Mouse (Mus musculus) kidney, embryonic 16.5 days (tissue): ENCODE data around the gene Ttll3. TPM values are rescaled to one million over a fixed set of nuclear protein-coding genes. Genes with fewer than 3 reads are reported as not detected.

ENCODE experiments used
- ATAC-seq: fragments of 200-750 bp; cut with Nextera tagmentation; 2 replicates; pipeline ENCODE4 v1.8.0; 2017; ENCODE audit warnings: moderate TSS enrichment; ENCODE audit not compliant: low FRiP score, low TSS enrichment
- H3K27ac ChIP-seq: fragments of 300-500 bp; sonication (generic); 2 replicates; pipeline ENCODE4 v1.5.1; 2014; ENCODE audit warnings: low read length
- H3K27me3 ChIP-seq: fragments of 300-500 bp; sonication (generic); 2 replicates; pipeline ENCODE4 v1.6.1; 2014; ENCODE audit warnings: low read length, control low read depth, mixed read lengths; ENCODE audit not compliant: insufficient read depth
- H3K36me3 ChIP-seq: fragments of 300-500 bp; sonication (generic); 2 replicates; pipeline ENCODE4 v1.6.1; 2014; ENCODE audit warnings: low read length, control low read depth, mixed read lengths; ENCODE audit not compliant: insufficient read depth
- H3K4me1 ChIP-seq: fragments of 300-500 bp; sonication (generic); 2 replicates; pipeline ENCODE4 v1.6.1; 2014; ENCODE audit warnings: low read length, control low read depth, mixed read lengths; ENCODE audit not compliant: insufficient read depth
- H3K4me2 ChIP-seq: fragments of 300-500 bp; sonication (generic); replicated peaks from 2 replicates; pipeline ENCODE4 v1.6.1; 2014; ENCODE audit warnings: low read depth, low read length
- H3K4me3 ChIP-seq: fragments of 300-500 bp; sonication (generic); 2 replicates; pipeline ENCODE4 v1.5.1; 2014; ENCODE audit warnings: mild to moderate bottlenecking, low read length
- H3K9ac ChIP-seq: fragments of 300-500 bp; sonication (generic); replicated peaks from 2 replicates; pipeline ENCODE4 v1.6.1; 2014; ENCODE audit warnings: low read length
- H3K9me3 ChIP-seq: fragments of 300-500 bp; sonication (generic); 2 replicates; pipeline ENCODE4 v1.6.1; 2016; ENCODE audit warnings: low read length, control low read depth
- WGBS: fragments of 180-500 bp; shearing (Covaris S2); extraction: QIAGEN DNeasy Blood & Tissue Kit; methylation state at CpG from one replicate; pipeline ENCODE4 v1.1.7; 2014; 5-methylcytosine and 5-hydroxymethylcytosine counted together
- polyA plus RNA-seq: library from polyadenylated mRNA; unstranded; fragments of >200 nt; fragmentation: Nextera tagmentation; extraction: Ambion mirVana; gene quantifications from 2 replicates; pipeline ENCODE4 v1.2.1, GENCODE M21; 2015

Gene Ttll3
- 3.4 and 4.4 TPM in 2 replicates for polyA plus RNA-seq

- H3K4me2 ChIP-seq: no peak within 1 kb of the TSS
- H3K4me3 ChIP-seq: no peak within 1 kb of the TSS
- no peaks in the 10 kb centered on the region for H3K9me3 ChIP-seq
- 73% methylated on average over 8 of the region's 8 CpGs for WGBS
- ATAC-seq: no peak
- H3K4me1 ChIP-seq: peaks cover 12% of the 10 kb centered on the region; the same call in 1 of the 2 replicates
- no peak within 1 kb of the TSS for H3K27ac ChIP-seq
- H3K27me3 ChIP-seq: no peaks in the 10 kb centered on the region
- no peak within 1 kb of the TSS for H3K9ac ChIP-seq
- H3K36me3 ChIP-seq: peaks cover 60% of the 10 kb centered on the region
These were observed at the start of gene Ttll3 for GRCm38 (mm10) chr6:113388960-113389359. Ttll3 (plus strand) TSS chr6:113389260.

- no peak for ATAC-seq
- 49% methylated on average over 6 of the region's 6 CpGs for WGBS
- Histone ChIP-seq H3K4me2 (peak overlapping the region; percentile 88), H3K27ac (peak overlapping the region; percentile 78; the same call in 1 of the 2 replicates), H3K9ac (0 out of 2 replicates have a peak overlapping the region, but pooled peaks have one; percentile 35), H3K36me3 (peaks cover 36% of the 10 kb centered on the region), H3K4me3 (0 out of 2 replicates have a peak overlapping the region, but pooled peaks have one; percentile 10), H3K27me3 (no peaks in the 10 kb centered on the region), H3K9me3 (no peaks in the 10 kb centered on the region), H3K4me1 (peaks cover 37% of the 10 kb centered on the region)
These were observed 47.5 kb upstream of the Ttll3 start for GRCm38 (mm10) chr6:113341574-113341973.

GRCm38 (mm10) chr6:113342297-113342696 lies 46.8 kb upstream of the Ttll3 start:
- ATAC-seq: no peak
- Histone ChIP-seq H3K4me2 (peak overlapping the region; percentile 88), H3K36me3 (peaks cover 36% of the 10 kb centered on the region), H3K4me1 (peaks cover 37% of the 10 kb centered on the region), H3K27me3 (no peaks in the 10 kb centered on the region), H3K9me3 (no peaks in the 10 kb centered on the region), H3K27ac (peak overlapping the region; percentile 58), H3K9ac (peak overlapping the region; percentile 48), H3K4me3 (peak overlapping the region; percentile 83)
- 18% methylated on average over 4 of the region's 7 CpGs for WGBS

- H3K36me3 ChIP-seq: peaks cover 27% of the 10 kb centered on the region
- peak within 1 kb of the TSS; percentile 88 for H3K4me2 ChIP-seq
- H3K4me1 ChIP-seq: peaks cover 37% of the 10 kb centered on the region
- 10% methylated on average over 32 of the region's 32 CpGs for WGBS
- H3K27me3 ChIP-seq: no peaks in the 10 kb centered on the region
- no peaks in the 10 kb centered on the region for H3K9me3 ChIP-seq
- H3K4me3 ChIP-seq: peak within 1 kb of the TSS; percentile 83
- H3K27ac ChIP-seq: peak within 1 kb of the TSS; percentile 75
- peak within 1 kb of the TSS; percentile 92 for H3K9ac ChIP-seq
- ATAC-seq: peak; percentile 94
These were observed 45.6 kb upstream of the Ttll3 start, which contains the start of gene Camk1 for GRCm38 (mm10) chr6:113343177-113344092. Camk1 (minus strand) TSS chr6:113343984.

- ATAC-seq: peak; percentile 9; the same call in 1 of the 2 replicates
- Histone ChIP-seq H3K4me3 (no peak overlapping the region), H3K9me3 (no peaks in the 10 kb centered on the region), H3K27me3 (no peaks in the 10 kb centered on the region), H3K9ac (peak overlapping the region; percentile 92), H3K4me1 (peaks cover 37% of the 10 kb centered on the region), H3K36me3 (peaks cover 19% of the 10 kb centered on the region), H3K4me2 (peak overlapping the region; percentile 88; the same call in 1 of the 2 replicates), H3K27ac (peak overlapping the region; percentile 75)
- 35% methylated on average over 2 of the region's 2 CpGs for WGBS
These were observed 44.7 kb upstream of the Ttll3 start for GRCm38 (mm10) chr6:113344321-113344720.

GRCm38 (mm10) chr6:113346897-113347296 lies 42.2 kb upstream of the Ttll3 start:
- Histone ChIP-seq H3K9ac (no peak overlapping the region), H3K4me2 (no peak overlapping the region), H3K4me3 (no peak overlapping the region), H3K9me3 (no peaks in the 10 kb centered on the region), H3K27ac (no peak overlapping the region), H3K27me3 (no peaks in the 10 kb centered on the region), H3K36me3 (no peaks in the 10 kb centered on the region), H3K4me1 (peaks cover 29% of the 10 kb centered on the region)
- no peak for ATAC-seq
- WGBS: 73% methylated on average over 4 of the region's 4 CpGs

- no peak for ATAC-seq
- Histone ChIP-seq H3K4me1 (0 out of 2 replicates have a peak, but pooled peaks cover 2% of the 10 kb centered on the region), H3K9me3 (no peaks in the 10 kb centered on the region)
These were observed 38.5 kb upstream of the Ttll3 start for GRCm38 (mm10) chr6:113350538-113350937.

GRCm38 (mm10) chr6:113351161-113351560 lies 37.9 kb upstream of the Ttll3 start:
- H3K4me2 ChIP-seq: no peak overlapping the region
- H3K27ac ChIP-seq: no peak overlapping the region
- no peaks in the 10 kb centered on the region for H3K27me3 ChIP-seq
- no peak overlapping the region for H3K4me3 ChIP-seq
- 0 out of 2 replicates have a peak, but pooled peaks cover 2% of the 10 kb centered on the region for H3K4me1 ChIP-seq
- H3K36me3 ChIP-seq: no peaks in the 10 kb centered on the region
- no peaks in the 10 kb centered on the region for H3K9me3 ChIP-seq
- H3K9ac ChIP-seq: no peak overlapping the region
- ATAC-seq: no peak
- WGBS: 80% methylated on average over 1 of the region's 1 CpGs

More at GRCm38 (mm10) chr6:113350538-113350937, 38.5 kb upstream of the Ttll3 start:
- no peak overlapping the region for H3K9ac ChIP-seq
- no peak overlapping the region for H3K4me2 ChIP-seq
- no peaks in the 10 kb centered on the region for H3K36me3 ChIP-seq
- H3K27ac ChIP-seq: no peak overlapping the region
- H3K4me3 ChIP-seq: no peak overlapping the region
- no peaks in the 10 kb centered on the region for H3K27me3 ChIP-seq

- Histone ChIP-seq H3K4me3 (no peak overlapping the region), H3K4me2 (no peak overlapping the region), H3K27me3 (no peaks in the 10 kb centered on the region), H3K9me3 (no peaks in the 10 kb centered on the region), H3K4me1 (0 out of 2 replicates have a peak, but pooled peaks cover 2% of the 10 kb centered on the region), H3K27ac (no peak overlapping the region), H3K9ac (no peak overlapping the region), H3K36me3 (no peaks in the 10 kb centered on the region)
- WGBS: 60% methylated on average over 10 of the region's 10 CpGs
- ATAC-seq: no peak
These were observed 37.4 kb upstream of the Ttll3 start for GRCm38 (mm10) chr6:113351653-113352052.
